Mouse (Mus musculus) R1 (cell line): ENCODE measurements around the gene Odf3b.

ENCODE experiments used
- DNase-seq: peaks from one replicate; pipeline ENCODE4 v3.0.0-alpha.2; 2018; ENCODE audit warnings: low read depth, low spot score

Gene Odf3b

DNA sequence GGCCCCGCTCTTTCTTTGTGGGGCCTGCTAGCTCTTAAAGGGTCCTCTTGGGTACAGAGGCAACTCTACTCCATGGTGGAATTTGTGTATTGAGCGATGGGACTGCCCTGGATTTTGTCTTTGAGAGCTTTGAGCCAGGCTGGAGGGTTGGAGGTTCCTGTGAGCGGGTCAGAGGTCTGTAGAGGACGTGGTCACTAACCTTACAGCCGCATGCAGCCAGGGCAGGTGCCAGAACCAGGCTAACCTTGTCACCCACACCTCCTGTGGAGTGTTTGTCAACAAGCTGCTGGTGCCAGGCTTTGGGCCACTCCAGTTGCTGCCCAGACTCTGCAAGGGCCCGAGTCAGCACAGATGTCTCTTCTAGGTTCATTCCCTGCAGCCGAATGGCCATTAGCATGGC lies 3.0 kb downstream of the Odf3b start:
- DNase-seq, result no peak

GRCm38 (mm10) chr15:89374801-89375534 lies 4.1 kb downstream of the Odf3b start:
- DNase-seq, result no peak

DNA sequence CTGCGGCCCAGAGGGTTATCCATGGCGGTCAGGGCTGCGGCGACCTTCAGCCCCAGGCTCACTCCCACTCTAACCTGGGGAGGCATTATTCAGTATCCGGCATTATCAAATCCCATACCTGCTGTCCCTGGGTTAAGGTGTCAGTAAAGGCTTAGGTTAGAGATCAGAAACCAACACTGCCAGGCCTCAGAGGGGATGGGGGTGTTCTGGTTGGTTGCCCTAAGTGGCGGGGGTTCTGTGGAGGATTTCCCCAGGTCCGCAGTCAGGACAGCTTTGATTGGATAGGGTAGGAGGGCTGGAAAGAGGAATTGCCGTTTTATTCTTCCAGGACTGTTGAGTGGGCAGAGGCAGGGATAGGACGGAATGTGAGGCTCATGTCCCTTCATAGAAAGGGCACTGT lies 4.7 kb downstream of the Odf3b start:
- DNase-seq, result no peak

GRCm38 (mm10) chr15:89373762-89374248 lies 5.3 kb downstream of the Odf3b start, which contains the start of gene Sco2:
TSS of gene Sco2 (minus strand) at chr15:89373846.
- peak; percentile 93 for DNase-seq

- DNase-seq, result peak; percentile 85
Measured at GRCm38 (mm10) chr15:89373027-89373761, 5.9 kb downstream of the Odf3b start.

- DNase-seq, result no peak
Measured at GRCm38 (mm10) chr15:89372536-89372935, 6.5 kb downstream of the Odf3b start.

GRCm38 (mm10) chr15:89372068-89372467 lies 7.0 kb downstream of the Odf3b start:
- DNase-seq, result no peak

GRCm38 (mm10) chr15:89365141-89365551 lies 13.9 kb downstream of the Odf3b start:
- no peak for DNase-seq

- no peak for DNase-seq
Measured at GRCm38 (mm10) chr15:89363051-89363450, 16.0 kb downstream of the Odf3b start.

- no peak for DNase-seq
Measured at GRCm38 (mm10) chr15:89358784-89359183, 20.3 kb downstream of the Odf3b start.

GRCm38 (mm10) chr15:89356372-89356771 lies 22.7 kb downstream of the Odf3b start:
- peak; percentile 98 for DNase-seq

DNA sequence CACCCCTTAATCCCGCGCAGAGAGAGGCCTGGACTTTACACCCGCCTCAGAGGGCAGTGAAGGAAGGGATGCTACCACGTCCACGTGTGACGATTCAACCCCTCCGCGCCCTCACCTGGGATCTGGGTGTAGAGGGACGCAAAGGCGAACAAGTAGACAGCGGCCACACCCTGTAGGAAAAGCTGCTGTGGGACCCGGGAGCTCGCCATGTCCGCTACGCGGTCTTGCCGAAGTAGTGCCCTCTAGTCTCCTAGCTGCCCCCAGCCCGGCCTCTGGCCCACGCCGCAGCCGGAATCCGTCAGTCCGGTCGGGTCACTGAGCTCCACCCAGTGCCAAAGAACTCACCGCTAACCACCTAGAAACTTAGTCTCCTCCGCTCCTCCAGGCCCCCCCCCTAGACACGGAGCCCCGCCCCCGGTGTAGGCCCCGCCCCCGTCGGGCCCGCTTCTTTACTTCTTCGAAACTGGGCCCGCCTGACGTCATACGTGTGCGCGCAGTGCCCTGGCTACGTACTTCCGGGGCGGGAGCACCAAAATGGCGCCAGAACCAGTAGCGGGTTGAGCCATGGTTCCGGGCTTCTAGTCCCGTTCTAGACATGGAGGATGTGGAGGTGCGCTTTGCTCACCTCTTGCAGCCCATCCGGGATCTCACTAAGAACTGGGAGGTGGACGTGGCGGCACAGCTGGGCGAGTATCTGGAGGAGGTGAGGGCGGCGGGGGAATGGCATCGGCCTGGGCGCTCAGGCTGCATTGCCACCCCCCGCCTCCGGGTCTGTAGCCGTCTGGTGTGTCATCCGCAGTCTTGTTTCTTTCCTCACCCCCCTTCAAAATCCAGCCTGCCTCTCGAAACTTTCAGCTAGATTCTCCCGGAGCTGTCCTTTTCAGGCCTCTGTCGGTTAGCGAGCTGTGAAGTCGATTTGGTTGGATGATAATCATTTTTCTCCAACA lies 23.6 kb downstream of the Odf3b start, which contains the start of the genes Lmf2 and Ncaph2:
Lmf2 (minus strand) TSS at position 419 of the 947 bp plus-strand sequence.
Ncaph2 (plus strand) TSS at position 479 of the 947 bp plus-strand sequence.
- peak; percentile 97 for DNase-seq

GRCm38 (mm10) chr15:89354455-89354854 lies 24.6 kb downstream of the Odf3b start:
- DNase-seq, result no peak

DNA sequence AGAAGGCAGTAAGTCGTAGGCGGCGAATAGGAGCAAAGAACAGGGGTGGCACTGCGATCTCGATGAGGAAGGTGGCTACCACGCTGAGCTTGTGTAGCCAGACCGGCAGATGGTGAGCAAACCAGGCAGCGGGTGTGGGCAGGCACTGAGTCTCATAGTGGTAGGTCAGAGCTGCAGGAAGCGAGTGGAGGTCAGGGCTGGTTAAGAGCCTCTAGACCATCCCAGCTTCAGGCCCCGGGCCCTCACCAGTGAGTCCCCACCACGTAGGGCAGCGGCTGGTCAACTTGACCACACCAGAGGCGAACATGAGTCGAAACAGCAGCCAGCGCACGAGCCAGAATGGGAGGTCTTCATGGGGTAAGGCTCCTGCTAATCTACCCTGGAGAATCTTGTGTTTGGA lies 25.2 kb downstream of the Odf3b start:
- no peak for DNase-seq

DNA sequence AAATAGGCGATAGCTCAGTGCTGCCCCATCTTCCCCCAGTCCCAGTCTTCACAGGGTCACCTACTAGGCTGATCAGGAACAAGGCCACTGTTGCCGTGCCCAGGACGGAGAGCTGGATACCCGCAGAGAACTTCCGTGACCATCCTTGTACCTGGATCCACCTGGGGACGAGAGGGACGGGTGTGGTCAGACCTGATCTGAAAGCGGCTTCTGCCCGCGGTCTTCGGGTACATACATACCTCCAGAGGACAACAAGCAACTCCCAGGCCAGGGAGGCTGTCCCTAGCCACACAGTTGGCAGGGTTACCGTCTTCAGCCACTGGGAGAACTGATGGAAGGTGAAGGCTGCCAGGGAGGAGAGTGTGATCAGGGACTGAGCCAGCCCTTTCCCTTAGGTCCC lies 26.3 kb downstream of the Odf3b start:
- DNase-seq, result no peak

- DNase-seq, result no peak
Measured at GRCm38 (mm10) chr15:89352054-89352453, 27.0 kb downstream of the Odf3b start.

- DNase-seq, result no peak
Measured at GRCm38 (mm10) chr15:89351302-89351701, 27.8 kb downstream of the Odf3b start.

- no peak for DNase-seq
Measured at GRCm38 (mm10) chr15:89350447-89350846, 28.6 kb downstream of the Odf3b start.

DNA sequence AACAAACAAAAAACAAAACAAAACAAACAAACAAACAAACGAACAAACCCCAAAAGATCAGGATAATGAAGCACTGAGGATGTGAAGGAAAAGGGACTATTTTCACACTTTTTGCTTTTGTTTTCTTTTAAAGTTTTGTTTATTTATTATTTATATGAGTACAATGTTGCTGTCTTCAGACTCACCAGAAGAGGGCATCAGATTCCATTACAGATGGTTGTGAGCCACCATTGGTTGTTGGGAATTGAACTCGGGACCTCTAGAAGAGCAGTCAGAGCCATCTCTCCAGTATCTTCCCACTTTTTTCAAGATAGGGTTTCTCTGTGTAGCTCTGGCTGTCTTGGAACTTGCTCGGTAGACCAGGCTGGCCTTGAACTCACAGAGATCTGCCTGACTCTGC lies 35.8 kb downstream of the Odf3b start:
- peak; percentile 47 for DNase-seq

- DNase-seq, result peak; percentile 35
Measured at GRCm38 (mm10) chr15:89341678-89342077, 37.4 kb downstream of the Odf3b start.

GRCm38 (mm10) chr15:89340136-89340535 lies 38.9 kb downstream of the Odf3b start:
- DNase-seq, result no peak
